Mouse (Mus musculus) layer of hippocampus, adult 11-12 months (tissue): ENCODE measurements around the gene Notch1.

ENCODE experiments used
- DNase-seq: peaks from one replicate; pipeline ENCODE4 v3.0.0; 2022; ENCODE audit warnings: low spot score

Gene Notch1

DNA sequence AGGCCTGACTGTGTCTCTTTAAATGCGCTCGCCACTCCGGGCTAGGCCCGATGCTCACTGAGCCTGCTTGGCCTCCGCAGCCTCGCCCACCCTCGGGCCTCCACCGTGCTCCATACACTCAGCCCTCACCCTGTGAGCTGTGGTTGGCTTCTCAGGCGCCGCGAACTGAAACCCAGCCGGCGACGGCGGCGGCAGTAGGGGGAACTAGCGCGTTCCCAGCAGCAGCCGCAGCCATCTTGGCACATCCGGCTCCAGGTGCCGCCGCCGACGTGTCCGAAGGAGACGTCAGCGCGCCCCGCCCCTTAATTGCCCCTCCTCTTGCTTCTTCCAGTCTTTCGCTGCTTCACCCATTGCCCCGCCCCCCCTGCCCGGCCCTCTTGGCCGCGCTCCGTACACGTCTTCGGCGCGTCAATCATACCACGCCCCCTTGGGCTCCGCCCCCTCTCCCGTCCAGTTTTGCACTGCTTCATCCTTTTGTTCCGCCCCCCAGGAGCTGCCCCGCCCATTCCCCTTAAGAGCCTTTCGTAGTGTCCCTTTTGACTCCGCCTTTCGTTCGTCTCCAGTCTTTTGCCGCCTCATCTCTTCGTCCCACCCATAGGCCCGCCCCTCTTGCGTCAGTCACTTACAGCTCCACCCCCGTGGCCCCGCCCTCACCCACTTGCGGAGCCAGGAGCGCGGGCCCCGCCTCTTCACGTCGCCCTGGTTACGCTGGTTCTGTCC, 71.4 kb downstream of the Notch1 start, which contains the start of gene Sec16a:
Sec16a (minus strand) TSS at position 271 of the 720 bp plus-strand sequence.
- DNase-seq: peak; percentile 100

GRCm38 (mm10) chr2:26444368-26444767, 72.1 kb downstream of the Notch1 start:
- no peak for DNase-seq

GRCm38 (mm10) chr2:26443876-26444275, 72.6 kb downstream of the Notch1 start:
- DNase-seq: no peak

- DNase-seq: no peak
Observed at GRCm38 (mm10) chr2:26442843-26443242, 73.6 kb downstream of the Notch1 start.

GRCm38 (mm10) chr2:26441688-26442087, 74.8 kb downstream of the Notch1 start:
- DNase-seq: no peak

DNA sequence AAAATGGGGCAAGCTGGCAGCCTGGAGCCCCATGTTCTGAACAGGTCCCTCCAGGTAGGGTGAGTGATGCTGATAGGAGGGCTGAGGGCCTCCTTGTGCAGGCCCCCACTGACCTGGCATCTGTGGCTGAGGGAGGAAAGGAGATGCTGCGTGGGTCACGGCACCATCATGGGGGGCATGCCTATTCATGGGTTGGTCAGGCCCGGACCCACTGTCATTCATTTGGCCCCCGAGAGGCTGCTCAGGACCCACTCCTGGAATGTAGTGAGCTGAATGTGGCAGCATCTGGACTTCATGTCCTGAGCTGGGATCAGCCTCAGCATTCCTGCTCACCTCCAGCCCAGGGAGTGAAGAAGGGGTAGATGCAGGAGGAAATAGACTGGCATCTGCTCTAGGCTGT, 75.2 kb downstream of the Notch1 start:
- no peak for DNase-seq

GRCm38 (mm10) chr2:26439671-26440070, 76.8 kb downstream of the Notch1 start:
- no peak for DNase-seq

- DNase-seq: no peak
Observed at GRCm38 (mm10) chr2:26438373-26438772, 78.1 kb downstream of the Notch1 start.

DNA sequence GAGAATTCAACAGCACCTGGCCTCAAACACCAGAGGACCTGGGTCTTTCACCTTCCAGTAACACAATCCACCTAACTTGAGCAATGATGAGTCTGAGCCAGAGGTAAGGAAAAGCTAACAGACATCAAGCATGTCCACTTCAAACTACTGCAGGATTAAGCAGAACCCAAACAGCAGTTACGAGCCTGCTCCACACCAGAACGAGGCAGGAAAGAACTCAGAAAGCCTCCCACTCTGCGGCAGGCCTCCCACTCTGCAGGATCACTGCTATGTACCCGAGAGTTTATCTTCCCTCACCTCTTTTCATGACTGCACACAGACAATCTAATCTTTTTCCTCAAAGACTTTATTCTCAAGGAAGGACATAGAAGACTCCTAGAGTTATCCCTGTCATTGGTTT, 79.2 kb downstream of the Notch1 start:
- peak; percentile 36 for DNase-seq

- no peak for DNase-seq
Observed at GRCm38 (mm10) chr2:26434791-26435572, 81.5 kb downstream of the Notch1 start.

GRCm38 (mm10) chr2:26429851-26430250, 86.6 kb downstream of the Notch1 start:
- no peak for DNase-seq

- DNase-seq: no peak
Observed at GRCm38 (mm10) chr2:26424541-26424940, 91.9 kb downstream of the Notch1 start.

GRCm38 (mm10) chr2:26423086-26423485, 93.4 kb downstream of the Notch1 start:
- DNase-seq: no peak

DNA sequence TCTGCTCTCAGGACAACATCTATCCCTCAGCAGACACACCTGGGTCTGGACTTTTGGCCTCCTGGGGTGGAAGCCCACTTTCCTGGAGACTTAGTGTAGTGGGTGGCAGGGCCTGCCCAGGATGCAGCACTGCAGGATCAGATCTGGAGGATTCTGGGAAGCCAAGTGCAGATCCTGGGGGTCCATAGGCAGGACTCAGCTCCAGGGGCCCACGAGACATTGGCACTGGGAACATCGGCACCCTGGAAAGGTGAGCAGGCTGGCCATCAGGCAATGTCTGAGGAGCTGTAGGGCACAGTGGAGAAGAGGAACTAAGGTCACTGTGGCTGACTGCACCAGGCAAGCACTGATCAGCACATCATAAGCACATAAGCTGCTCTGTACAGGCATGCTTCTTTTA, 94.5 kb downstream of the Notch1 start:
- DNase-seq: no peak

DNA sequence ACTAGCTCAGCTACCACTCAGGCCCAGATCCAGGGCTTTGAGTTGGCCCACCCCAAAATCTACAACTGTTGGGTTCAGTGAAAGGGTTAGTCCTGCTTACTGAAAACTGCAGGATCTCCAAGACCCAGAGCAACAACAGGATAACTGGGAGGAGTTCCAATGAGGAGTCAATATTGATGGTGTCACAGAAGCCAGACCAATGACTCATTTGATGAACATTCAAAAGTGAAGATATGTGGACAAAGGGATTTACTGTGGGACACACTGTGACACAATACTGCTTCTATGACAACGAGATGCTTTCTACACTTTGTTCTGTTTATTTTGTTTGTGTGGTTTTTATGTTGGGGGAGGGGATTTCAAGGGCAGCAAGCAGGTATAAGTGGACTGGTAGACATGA, 98.3 kb downstream of the Notch1 start:
- DNase-seq: no peak

GRCm38 (mm10) chr2:26417066-26417465, 99.4 kb downstream of the Notch1 start:
- DNase-seq: no peak

GRCm38 (mm10) chr2:26410931-26411411, 105.5 kb downstream of the Notch1 start:
- DNase-seq: no peak

DNA sequence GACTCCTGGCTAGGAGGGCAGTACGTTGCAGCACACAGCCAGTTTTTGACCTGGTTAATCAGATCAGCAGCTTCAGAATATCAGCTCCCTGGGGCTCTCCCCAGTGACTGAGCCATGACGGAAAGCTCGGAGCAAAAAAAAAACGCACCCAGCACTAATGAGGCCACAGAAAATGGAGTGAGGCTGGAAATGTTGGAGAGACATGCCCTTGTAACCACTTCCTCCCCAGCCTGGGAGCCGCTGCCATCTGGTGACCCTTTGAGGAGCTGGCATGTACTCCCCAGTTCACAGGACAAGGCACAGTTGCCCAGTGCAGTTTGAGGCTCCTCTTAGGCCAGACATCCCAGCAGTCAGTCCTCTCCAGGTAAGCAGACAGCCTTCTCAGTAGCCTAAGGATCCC, 106.4 kb downstream of the Notch1 start:
- no peak for DNase-seq

DNA sequence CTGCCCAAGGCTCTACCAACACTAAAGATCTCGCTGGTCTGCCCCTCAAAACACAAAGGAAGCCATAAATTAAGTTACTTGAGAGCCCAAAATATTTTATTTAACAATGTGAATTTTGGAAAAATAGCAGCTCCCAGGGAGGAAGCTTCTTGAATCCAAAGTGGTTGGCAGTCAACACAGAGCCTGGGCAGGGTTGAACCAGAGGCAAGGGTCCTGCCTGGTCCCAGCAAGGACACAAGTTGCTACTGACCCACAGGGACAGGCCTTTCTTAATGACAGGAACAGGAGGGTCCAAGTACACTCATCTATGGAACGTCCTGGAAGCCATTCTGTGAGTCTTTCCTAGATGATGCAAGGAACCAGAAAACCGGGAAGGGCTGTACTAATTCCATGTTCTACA, 107.1 kb downstream of the Notch1 start:
- DNase-seq: no peak

DNA sequence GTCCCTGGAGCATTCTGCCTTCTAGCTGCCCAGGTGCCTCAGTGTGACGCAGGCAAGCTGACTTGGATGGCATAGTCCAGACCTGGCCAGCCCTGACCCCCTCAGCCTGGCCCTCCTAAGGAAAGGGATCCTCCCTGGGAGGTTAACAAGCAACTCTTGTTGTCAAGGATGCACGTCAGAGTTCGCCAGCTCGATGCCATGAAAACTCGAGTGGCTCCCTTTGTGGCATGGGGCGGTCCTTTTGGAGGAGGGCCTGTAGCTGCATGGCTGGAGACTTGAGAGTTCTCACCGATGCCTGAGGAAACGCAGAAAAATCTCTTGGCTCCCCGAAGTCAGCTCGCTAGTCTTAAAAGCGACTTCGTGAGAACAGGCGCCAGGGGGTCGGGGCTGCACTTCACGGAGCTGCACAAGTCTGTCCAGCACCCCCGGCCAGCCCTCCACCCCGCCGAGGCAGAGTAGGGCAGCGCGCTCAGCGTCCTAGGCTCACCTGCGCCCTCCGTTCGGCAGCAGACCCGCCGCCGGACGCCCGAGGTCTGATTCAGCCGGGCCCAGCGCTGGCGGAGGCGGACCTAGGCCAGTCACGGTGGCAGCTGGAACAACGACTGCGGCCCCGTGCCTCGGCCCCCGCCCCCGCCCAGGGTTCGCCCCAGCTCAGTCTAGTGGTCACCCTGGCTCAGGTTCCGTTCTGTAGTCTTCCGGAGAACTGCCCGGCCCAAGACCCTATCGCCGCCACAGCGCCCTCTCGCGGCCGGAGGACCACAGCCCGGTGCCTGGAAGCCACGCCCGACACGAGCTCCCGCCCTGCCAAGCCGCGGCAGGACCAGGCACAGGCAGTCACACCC, 107.7 kb downstream of the Notch1 start, which contains the start of gene Inpp5e:
Inpp5e (minus strand) TSS at position 689 of the 842 bp plus-strand sequence.
- DNase-seq: peak; percentile 96
